Mouse (Mus musculus): Measurements from ENCODE around the gene Cfap43. TPM values are rescaled to one million over a fixed set of nuclear protein-coding genes. Genes with fewer than 3 reads are reported as not detected.

The Cfap43 gene
- polyA plus RNA-seq (2012) = not detected in 2 replicates

DNA sequence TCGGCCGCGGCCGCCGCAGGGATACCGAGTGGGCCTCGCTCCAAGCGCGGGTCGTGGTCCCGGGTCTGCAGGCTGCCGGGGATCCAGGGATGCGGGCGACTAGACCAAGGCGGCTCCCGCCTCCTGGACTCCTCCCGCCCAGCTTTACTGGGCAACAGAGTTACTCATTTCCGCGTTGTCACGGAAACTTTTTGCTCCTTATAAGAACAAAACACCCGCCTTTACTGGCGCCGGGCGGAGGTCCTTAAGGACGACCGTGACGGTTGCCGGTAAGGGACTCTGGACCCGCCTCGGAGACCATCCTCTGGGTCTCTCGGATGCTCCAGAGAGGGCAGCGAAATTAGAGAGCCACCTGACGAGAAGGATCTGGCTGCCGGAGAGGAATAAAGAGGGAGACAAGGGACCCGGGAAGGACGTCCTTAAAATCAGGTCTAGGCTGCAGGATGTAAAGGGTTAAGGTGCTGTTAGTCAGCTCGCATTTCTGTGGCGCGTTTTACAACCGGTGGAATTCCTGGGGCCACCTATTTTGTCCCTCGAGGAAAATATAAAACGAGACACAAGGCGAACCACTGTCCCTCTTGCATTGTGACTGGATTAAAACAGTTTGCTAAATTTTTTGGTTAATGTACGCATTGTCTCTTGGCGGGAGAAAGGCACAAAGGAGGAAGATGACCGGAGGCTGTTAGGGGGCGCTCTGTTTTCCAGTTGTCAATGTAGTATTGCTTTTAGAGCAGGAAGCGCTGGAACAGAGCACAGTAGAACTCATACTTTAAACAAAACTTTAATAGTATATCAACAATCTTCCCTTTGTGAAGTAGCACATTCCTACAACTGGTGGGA lies at the start of gene Cfap43, which contains the start of gene Itprip:
Gene Cfap43, minus strand, starts transcription at position 162 of the 840 bp plus-strand sequence.
Gene Itprip, minus strand, starts transcription at position 174 of the 840 bp plus-strand sequence.
- TF ChIP-seq GATA1 (IDR thresholded peaks at IDR 0.05; ENCODE audit: low read length) = no peak

DNA sequence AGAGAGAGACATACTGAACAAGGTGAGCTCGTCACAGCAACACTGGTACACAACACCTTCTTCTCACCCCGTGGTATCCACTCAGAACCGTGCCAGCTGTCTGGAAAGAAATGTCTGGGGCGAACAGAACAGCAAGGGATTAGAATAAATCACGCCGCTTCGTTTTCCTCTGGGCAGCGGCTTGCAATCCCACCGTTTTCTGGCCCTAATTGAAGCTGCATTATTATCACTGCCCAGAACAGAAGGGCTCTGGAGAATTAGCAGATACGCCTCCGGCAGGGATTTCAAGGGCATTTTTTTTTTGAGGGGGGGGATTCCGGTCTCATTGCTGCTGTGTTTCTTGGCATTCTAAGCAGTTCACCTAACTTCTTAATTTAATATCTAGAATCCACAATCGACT lies 39.1 kb upstream of the Cfap43 start:
- TF ChIP-seq GATA1 (IDR thresholded peaks at IDR 0.05; ENCODE audit: low read length) = no peak

DNA sequence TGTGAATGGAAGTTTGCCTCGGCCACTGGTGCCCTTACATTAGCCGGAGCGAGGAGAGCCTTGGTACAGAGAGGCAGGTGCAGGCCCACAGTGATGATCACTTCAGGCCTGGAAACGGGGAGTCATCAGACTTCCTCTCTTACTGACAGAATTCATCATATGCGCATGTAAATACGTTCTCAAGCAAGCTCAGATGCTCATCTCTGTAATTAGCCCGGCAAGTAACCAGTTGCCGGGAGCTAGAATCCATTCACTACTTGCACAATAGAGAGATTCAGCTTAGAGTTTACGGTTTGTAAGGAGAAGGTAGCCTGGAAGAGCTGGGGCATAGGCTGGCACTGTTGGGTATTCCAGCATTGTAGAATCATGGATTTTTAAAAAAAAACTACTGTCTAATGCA lies 34.1 kb upstream of the Cfap43 start:
- TF ChIP-seq GATA1 (IDR thresholded peaks at IDR 0.05; ENCODE audit: low read length) = no peak

DNA sequence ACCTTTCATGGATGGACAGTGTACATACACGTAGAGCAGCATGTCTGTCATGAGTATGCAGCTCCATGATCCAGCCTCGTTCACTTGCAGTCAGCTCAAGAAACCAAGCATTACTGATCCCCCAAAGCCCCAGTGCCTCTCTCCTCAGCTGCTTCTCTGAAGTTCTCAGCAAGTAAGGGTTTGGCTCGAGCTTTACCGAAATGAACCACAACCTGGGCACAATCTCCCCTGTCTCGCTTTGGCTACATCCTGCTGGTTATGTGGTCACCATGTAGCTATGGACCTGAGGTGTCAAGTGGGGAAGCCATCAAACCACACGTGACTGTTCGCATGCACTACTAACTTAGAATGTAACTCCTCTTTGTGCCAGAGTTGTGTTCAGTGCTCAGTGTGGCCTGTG lies 31.9 kb upstream of the Cfap43 start:
- no peak for TF ChIP-seq GATA1 (IDR thresholded peaks at IDR 0.05; ENCODE audit: low read length)

DNA sequence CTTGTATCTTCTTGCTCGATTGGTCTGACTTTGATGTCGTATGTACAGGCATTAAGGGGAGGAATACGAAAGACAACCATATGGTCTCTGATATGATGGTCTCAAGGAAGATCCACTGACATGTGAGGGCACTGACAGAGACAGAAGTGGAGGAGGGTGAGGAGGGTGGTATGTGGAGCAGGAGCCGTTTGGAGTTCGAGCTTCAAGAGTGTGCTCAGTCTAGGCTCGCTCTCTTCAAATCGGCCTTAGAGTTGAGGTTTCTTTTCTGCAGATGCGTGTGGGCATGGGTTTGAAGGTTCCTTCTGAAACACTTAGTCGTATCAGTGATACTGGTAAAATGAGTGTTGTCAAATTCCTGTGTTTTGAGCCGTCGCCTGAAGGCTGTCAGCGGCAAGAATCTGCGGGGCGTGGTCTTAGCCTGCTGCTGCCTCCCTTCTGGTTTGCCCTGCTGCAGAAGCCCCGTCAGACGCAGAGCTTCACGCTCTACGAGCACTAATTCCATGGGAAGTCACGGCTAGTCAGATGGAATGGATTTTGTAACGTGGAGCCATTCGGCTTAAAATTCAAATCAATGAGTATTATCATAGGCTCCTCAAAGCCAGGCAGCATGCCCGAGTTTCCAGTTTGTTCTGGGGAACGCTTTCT lies 27.9 kb upstream of the Cfap43 start:
- no peak for TF ChIP-seq GATA1 (IDR thresholded peaks at IDR 0.05; ENCODE audit: low read length)

DNA sequence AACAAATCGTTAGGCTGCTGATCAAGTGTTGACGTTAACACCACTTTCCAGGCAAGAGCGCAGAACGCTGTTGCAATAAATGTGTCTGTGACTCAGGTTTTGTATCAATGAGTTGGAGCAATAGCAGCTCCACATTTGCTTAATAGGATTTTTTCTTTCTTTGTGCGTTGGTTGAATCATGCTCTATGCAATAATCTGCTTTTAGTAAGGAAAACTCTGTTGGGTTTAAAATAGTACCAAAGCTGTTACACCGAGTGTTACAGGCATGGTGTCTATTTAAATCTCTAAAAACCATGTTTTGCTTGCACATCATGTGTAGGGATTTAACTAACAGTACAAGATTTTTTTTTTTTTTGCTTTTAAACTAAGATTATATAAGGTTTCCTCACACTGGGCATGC lies 20.3 kb upstream of the Cfap43 start:
- TF ChIP-seq GATA1 (IDR thresholded peaks at IDR 0.05; ENCODE audit: low read length) = no peak

DNA sequence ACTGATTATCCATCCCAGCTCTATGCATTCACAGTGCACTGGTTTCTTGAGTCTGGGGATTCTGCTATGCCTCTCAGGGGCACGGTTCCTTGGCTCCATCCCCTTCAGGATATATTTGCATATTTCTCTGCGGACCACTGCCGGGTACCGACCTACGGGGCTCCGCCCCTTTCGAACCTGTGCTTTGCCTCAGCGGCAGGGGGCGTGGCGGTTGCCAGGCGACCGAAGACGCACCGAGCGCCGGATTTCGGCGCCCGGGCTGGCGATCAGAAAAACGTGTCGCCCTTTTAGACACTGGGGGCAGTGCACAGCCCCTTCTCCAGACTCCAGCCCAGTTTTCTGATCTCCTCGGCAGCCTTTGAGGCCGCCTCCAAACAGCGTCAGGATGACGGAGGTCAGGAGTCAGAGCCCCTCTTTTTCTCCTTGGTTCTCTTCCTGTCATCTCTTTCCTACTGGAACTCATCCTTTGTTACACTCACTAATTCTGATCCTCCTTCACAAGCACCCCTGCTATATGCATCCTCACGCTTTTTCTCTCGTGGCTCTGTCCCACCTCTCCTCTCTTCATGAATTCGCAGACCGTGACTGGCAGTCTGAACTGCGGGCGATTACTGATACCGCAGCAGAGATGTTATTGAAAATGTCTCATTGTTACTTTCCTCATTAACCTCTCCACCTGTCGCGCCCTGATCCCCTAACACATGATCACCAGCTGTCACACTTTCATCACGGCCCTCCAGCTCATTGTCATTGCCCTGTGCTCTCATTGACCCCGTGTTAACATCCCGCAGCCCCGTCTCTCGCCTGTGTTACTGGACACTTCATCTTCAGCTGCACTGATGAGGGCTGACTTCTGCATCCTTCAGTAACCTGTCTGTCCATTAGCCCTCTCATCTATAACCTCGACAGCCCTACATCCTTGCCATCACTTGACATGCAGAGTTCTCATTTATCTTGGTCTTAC lies 18.6 kb upstream of the Cfap43 start, which contains the start of gene Cfap58:
Gene Cfap58, plus strand, starts transcription at position 233 of the 964 bp plus-strand sequence.
- no peak for TF ChIP-seq GATA1 (IDR thresholded peaks at IDR 0.05; ENCODE audit: low read length)

DNA sequence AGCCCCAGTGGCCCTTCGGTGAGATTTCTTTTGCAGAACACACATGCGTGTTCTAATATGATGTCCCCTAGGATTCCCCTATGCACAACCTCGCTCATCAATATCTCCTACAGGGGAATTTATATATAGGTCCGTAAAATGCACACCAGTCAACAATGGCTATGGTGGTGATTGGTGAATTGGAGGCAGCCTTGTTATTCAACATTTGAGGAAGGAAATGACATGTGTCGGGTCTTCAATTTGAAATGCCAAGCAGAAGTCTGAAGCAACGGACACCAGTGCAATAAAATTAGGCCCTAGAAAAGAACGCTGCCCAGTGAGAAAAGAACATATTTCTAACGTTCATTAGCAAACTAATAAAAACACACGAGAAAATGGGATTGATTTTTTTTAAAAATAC lies 17.9 kb upstream of the Cfap43 start:
- TF ChIP-seq GATA1 (IDR thresholded peaks at IDR 0.05; ENCODE audit: low read length) = no peak

DNA sequence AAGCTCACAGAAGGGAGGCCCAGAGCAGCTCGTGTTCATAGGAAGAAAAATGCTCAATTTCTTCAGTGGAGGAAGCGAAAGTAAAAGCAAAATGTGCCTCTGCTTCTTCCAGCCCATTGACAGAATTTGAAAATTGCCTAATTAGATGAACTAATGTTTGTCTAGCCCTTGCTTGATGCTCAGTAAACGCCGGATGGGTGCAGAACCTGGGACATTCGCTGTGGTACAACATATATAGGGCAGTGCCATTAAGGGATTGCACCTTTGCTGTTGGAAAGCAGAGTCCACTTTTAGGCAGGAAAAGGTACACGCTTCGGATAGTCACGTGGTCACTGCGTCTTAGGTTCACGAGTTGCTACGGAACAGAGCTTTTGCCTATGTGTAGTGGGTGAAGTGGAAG lies 17.4 kb upstream of the Cfap43 start:
- TF ChIP-seq GATA1 (IDR thresholded peaks at IDR 0.05; ENCODE audit: low read length) = no peak

DNA sequence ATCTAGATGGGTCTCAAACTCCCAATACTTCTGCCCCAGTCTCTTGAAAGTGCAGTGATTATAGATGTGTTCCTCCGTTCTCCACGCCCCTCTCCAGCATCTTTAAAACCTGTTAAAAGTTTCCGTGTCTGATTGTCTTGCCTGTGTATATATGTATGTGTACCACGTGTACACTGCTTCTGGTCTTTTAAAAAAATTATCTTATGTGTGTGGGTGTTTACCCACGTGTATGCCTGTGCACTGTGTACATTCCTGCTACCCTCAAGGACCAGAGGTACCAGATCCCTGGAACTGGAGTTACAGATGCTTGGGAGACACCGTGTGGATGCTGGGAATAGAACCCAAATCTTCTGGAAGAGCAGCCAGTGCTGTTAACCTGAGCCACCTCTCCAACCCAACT lies 16.4 kb upstream of the Cfap43 start:
- no peak for TF ChIP-seq GATA1 (IDR thresholded peaks at IDR 0.05; ENCODE audit: low read length)

DNA sequence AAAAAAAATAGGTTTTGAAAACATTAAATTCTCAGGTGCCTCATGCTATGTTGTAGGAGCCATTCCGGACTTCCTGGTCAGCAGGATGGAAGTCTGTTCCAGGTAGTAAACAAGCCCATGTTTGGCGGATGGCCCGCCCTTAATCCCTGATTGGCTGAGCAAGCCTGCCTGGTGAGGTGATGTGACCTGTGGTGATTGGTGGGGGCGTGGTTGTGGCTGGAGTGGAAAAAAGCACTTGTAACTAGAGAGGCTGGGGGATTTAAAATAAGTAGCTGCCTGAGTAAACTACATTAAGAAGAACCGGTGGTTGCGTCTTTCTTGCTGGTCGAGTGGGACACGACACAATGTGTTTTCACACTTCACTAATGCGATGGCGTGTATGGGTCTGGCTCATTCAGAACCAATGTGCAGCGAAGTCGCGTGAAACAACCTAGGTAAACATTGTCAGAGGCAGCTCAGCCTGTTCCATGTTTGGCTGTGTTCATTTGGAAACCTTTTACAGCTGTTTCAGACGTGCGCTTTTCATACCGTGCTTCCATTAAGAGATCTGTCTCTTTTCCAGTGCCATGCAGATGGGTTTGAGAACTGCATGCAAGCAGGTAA lies 15.7 kb upstream of the Cfap43 start:
- no peak for TF ChIP-seq GATA1 (IDR thresholded peaks at IDR 0.05; ENCODE audit: low read length)

DNA sequence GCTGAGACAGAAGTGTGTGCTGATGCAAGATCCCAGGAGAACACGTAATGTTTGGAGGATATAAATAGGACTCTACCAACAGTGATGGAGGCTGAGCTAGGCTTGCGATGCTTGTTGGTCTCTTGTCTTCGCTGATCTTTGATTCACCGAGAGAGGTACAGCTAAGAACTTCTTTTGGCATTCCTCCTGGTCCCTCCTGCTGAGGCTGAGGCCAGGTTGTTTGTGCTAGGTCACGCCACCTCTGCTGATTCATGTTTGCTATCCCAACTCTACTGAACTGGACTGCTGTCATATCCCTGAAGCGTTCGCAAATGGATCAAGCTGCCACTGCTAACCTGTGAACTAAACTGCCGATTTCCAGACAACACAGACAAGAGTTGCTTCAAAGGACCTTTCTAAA lies 15.1 kb upstream of the Cfap43 start:
- TF ChIP-seq GATA1 (IDR thresholded peaks at IDR 0.05; ENCODE audit: low read length) = no peak

DNA sequence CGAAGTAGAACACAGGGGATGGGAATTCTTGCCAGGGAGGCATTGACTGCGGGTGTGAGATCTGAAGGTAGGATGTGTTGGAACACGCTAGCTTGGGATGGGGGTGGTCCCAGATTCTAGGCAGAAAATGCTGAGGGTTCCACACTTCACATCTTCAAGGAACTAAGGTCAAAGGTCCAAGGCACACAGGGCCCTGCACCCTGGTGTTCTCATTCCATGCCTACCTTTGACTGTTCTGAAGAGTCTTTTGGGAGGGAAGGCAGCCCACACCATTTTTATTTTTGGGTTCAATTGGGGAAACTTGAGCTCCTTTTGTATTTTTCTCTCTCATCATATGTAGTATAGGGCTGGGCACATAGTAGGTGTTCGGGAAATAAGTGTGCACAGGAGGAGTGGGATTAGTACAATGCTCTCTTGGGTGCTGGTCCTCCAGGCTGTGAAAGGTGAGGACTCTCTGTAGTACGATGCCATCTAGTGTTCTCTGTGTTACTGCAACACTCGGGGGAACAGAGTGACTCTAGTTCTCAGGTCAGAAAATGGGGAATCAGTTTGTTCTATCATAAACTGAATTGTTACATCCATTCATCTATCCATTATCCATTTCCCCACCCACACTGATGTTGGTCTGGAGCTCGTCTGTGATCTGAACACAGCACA lies 13.0 kb upstream of the Cfap43 start:
- TF ChIP-seq GATA1 (IDR thresholded peaks at IDR 0.05; ENCODE audit: low read length) = no peak

DNA sequence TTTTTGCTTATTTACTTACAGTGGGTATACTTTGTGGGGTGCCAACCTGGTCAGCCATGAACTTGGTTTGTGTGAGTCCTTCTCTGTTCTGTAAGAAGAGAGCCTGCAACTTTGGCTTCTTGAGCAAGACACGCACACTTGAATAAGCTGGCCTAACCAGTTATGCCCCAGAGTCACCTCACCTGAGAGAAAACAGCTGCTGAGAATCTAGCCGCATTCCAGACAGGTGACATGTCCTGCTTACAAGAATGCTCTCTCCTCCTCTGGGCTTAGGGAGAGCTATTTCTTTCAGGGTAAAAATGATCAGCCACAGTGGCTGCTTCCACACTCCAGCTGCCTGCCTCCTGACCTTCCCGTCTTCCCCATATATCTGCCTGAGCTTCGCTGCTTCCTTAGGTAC lies 10.0 kb upstream of the Cfap43 start:
- TF ChIP-seq GATA1 (IDR thresholded peaks at IDR 0.05; ENCODE audit: low read length) = no peak

DNA sequence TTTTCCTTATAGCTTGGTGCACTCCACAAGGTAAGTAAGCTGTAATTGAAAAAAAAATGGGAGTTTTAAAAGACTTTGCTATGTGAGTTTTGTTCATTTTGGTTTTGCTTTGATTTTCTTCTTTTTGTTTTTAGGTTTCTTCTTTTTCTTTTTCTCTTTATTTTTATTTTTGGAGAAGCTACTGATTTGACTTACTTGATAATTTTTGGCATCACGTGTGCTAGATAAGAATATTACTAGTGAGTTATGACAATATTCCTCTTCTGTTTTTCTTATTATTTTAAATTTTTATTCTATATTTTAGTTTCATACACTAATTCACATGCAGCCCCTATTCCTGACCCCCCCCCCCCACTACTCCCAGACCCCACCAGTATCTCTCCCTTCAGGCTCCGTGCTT lies 7.9 kb upstream of the Cfap43 start:
- no peak for TF ChIP-seq GATA1 (IDR thresholded peaks at IDR 0.05; ENCODE audit: low read length)
